Mouse (Mus musculus) neural tube, embryonic 11.5 days (tissue): ENCODE data around the gene Cpsf4l. TPM values are rescaled to one million over a fixed set of nuclear protein-coding genes. Genes with fewer than 3 reads are reported as not detected.

Experiments
- ATAC-seq: fragments of 200-750 bp; cut with Nextera tagmentation; 2 replicates; pipeline ENCODE4 v1.8.0; 2017; ENCODE audit warnings: moderate number of reproducible peaks, mild to moderate bottlenecking, moderate TSS enrichment, moderate library complexity; ENCODE audit not compliant: insufficient read depth, low FRiP score, low TSS enrichment
- DNase-seq: peaks from one replicate; pipeline ENCODE4 v3.0.0-alpha.2; 2015; ENCODE audit warnings: low spot score
- H3K27ac ChIP-seq: fragments of 300-500 bp; sonication (generic); 2 replicates; pipeline ENCODE4 v1.5.1; 2014; ENCODE audit warnings: low read depth, mild to moderate bottlenecking, low read length
- H3K27me3 ChIP-seq: fragments of 300-500 bp; sonication (generic); 2 replicates; pipeline ENCODE4 v1.6.1; 2014; ENCODE audit warnings: mild to moderate bottlenecking, low read length, mixed read lengths; ENCODE audit not compliant: control insufficient read depth, insufficient read depth
- H3K36me3 ChIP-seq: fragments of 300-500 bp; sonication (generic); 2 replicates; pipeline ENCODE4 v1.6.1; 2014; ENCODE audit warnings: mild to moderate bottlenecking, low read length, moderate library complexity, mixed read lengths; ENCODE audit not compliant: control insufficient read depth, insufficient read depth
- H3K4me1 ChIP-seq: fragments of 300-500 bp; sonication (generic); 2 replicates; pipeline ENCODE4 v1.6.1; 2014; ENCODE audit warnings: low read length, mixed read lengths; ENCODE audit not compliant: control insufficient read depth, insufficient read depth
- H3K4me2 ChIP-seq: fragments of 300-500 bp; sonication (generic); 2 replicates; pipeline ENCODE4 v1.6.1; 2014; ENCODE audit warnings: low read depth, mild to moderate bottlenecking, moderate library complexity
- H3K4me3 ChIP-seq: fragments of 300-500 bp; sonication (generic); 2 replicates; pipeline ENCODE4 v1.5.1; 2014; ENCODE audit warnings: low read depth, low read length
- H3K9ac ChIP-seq: fragments of 300-500 bp; sonication (generic); 2 replicates; pipeline ENCODE4 v1.6.1; 2014; ENCODE audit warnings: mild to moderate bottlenecking, low read length
- H3K9me3 ChIP-seq: fragments of 300-500 bp; sonication (generic); 2 replicates; pipeline ENCODE4 v1.6.1; 2016; ENCODE audit warnings: low read length; ENCODE audit not compliant: control insufficient read depth
- WGBS: fragments of 180-500 bp; shearing (Covaris S2); extraction: QIAGEN DNeasy Blood & Tissue Kit; methylation state at CpG from one replicate; pipeline ENCODE4 v1.1.7; 2014; 5-methylcytosine and 5-hydroxymethylcytosine counted together
- polyA plus RNA-seq: library from polyadenylated mRNA; unstranded; fragments of >200 nt; fragmentation: Nextera tagmentation; extraction: Ambion mirVana; gene quantifications from 2 replicates; pipeline ENCODE4 v1.2.1, GENCODE M21; 2014

Gene Cpsf4l
- polyA plus RNA-seq, 1 experiment from 2014 or later: 0.50 TPM

DNA sequence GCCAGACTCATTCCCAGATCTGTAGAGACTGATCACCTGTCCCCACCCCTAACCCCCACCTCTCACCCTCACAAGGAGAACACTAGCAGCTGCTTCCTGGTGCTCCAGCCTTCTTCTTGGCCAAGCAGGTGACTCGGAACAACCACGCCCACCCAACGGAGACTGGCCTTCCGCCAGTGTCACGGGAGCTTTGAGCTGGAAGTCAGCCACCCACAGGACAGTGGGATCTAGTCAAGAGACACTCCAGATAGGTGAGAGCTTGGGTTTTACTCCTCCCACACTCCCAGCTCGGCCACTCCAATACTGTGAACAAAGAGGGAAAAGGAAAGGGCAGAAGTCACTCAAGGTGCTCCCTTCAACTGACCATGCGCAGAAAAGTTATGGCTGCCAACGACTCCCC, 29.4 kb upstream of the Cpsf4l start:
- no peak overlapping the region for H3K4me3 ChIP-seq
- H3K9ac ChIP-seq: no peak overlapping the region
- DNase-seq (no peak), ATAC-seq (no peak)
- no peak overlapping the region for H3K27ac ChIP-seq
- H3K4me1 ChIP-seq: peaks cover 16% of the 10 kb centered on the region
- no peak overlapping the region for H3K4me2 ChIP-seq
- H3K9me3 ChIP-seq: no peaks in the 10 kb centered on the region
- H3K27me3 ChIP-seq: no peaks in the 10 kb centered on the region
- peaks cover 13% of the 10 kb centered on the region; the same call in 1 of the 2 replicates for H3K36me3 ChIP-seq
- 94% methylated on average over 8 of the region's 8 CpGs for WGBS

GRCm38 (mm10) chr11:113737912-113738311, 28.1 kb upstream of the Cpsf4l start:
- no peak overlapping the region for H3K27ac ChIP-seq
- no peaks in the 10 kb centered on the region for H3K9me3 ChIP-seq
- no peaks in the 10 kb centered on the region for H3K27me3 ChIP-seq
- 90% methylated on average over 8 of the region's 8 CpGs for WGBS
- DNase-seq (no peak), ATAC-seq (no peak)
- H3K4me3 ChIP-seq: no peak overlapping the region
- no peak overlapping the region for H3K9ac ChIP-seq
- no peak overlapping the region for H3K4me2 ChIP-seq
- H3K4me1 ChIP-seq: peaks cover 24% of the 10 kb centered on the region
- peaks cover 5% of the 10 kb centered on the region; the same call in 1 of the 2 replicates for H3K36me3 ChIP-seq

DNA sequence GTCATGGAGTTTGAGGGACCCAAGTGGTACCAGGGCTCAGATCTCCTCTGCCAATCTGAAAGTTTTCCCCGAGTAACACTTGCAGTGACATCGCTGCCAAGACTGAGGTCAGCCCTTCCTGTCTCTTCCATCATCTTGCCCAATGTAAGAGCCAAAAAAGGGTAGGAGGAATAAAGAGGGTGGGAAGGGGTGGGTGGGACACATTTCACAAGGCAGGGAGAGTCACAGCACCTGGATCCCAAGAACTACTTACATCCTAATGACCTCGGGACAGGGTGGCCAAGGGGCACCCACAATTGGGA, 27.7 kb upstream of the Cpsf4l start:
- 87% methylated on average over 3 of the region's 3 CpGs for WGBS
- ATAC-seq (no peak), DNase-seq (no peak)
- no peak overlapping the region for H3K27ac ChIP-seq
- no peaks in the 10 kb centered on the region for H3K9me3 ChIP-seq
- peaks cover 3% of the 10 kb centered on the region; the same call in 1 of the 2 replicates for H3K36me3 ChIP-seq
- no peak overlapping the region for H3K4me3 ChIP-seq
- no peaks in the 10 kb centered on the region for H3K27me3 ChIP-seq
- H3K4me1 ChIP-seq: peaks cover 24% of the 10 kb centered on the region
- H3K9ac ChIP-seq: no peak overlapping the region
- no peak overlapping the region for H3K4me2 ChIP-seq

DNA sequence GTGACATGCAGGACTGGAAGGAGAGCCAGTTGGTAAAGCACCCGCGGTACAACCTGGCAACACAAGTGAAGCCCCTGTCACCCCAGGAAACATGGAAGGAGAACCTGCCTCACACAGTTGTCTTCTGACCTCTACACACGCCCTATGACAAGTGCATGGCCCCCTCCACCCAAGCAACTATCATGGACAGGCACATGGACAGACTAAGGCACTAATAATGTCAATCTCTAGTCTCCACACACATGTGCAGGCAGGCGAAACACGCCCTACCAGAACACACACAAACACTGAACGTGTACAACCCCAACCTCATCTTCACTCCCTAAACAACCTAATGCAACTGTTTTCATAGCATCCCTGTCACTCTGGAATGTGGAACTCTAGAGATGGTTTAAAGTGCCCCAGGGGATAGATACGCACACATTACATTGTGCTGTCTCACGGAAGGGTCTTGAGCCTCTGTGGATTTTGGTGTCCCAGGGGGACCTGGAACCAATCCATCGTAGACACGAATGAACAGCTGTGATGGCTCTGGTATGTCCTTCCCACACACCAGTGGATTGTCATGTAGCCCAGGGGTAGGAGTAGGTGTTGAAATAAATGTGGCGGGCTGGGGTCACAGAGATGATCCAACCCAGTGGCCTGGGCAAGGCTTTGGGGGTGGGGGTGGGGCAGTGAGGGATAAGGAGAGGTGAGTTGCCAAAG, 27.2 kb upstream of the Cpsf4l start:
- 81% methylated on average over 11 of the region's 11 CpGs for WGBS
- H3K9ac ChIP-seq: no peak overlapping the region
- H3K9me3 ChIP-seq: no peaks in the 10 kb centered on the region
- H3K4me3 ChIP-seq: no peak overlapping the region
- ATAC-seq (no peak), DNase-seq (no peak)
- H3K27me3 ChIP-seq: no peaks in the 10 kb centered on the region
- no peak overlapping the region for H3K27ac ChIP-seq
- H3K36me3 ChIP-seq: no peaks in the 10 kb centered on the region; the same call in 1 of the 2 replicates
- peaks cover 24% of the 10 kb centered on the region for H3K4me1 ChIP-seq
- H3K4me2 ChIP-seq: no peak overlapping the region

- Histone ChIP-seq H3K9me3 (no peaks in the 10 kb centered on the region), H3K9ac (no peak overlapping the region), H3K27me3 (no peaks in the 10 kb centered on the region), H3K4me2 (no peak overlapping the region), H3K4me3 (no peak overlapping the region), H3K27ac (no peak overlapping the region), H3K36me3 (no peaks in the 10 kb centered on the region), H3K4me1 (peaks cover 24% of the 10 kb centered on the region)
- WGBS: 80% methylated on average over 6 of the region's 6 CpGs
- ATAC-seq (no peak), DNase-seq (no peak)
These were observed 25.3 kb upstream of the Cpsf4l start for GRCm38 (mm10) chr11:113735151-113735550.

- no peaks in the 10 kb centered on the region for H3K9me3 ChIP-seq
- peaks cover 23% of the 10 kb centered on the region for H3K4me1 ChIP-seq
- no peak for ATAC-seq
- H3K4me2 ChIP-seq: no peak overlapping the region
- 49% methylated on average over 6 of the region's 6 CpGs for WGBS
- no peak overlapping the region for H3K27ac ChIP-seq
- H3K9ac ChIP-seq: no peak overlapping the region
- H3K27me3 ChIP-seq: no peaks in the 10 kb centered on the region
- no peak overlapping the region for H3K4me3 ChIP-seq
- peak; percentile 34 for DNase-seq
- peaks cover 3% of the 10 kb centered on the region; the same call in 1 of the 2 replicates for H3K36me3 ChIP-seq
These were observed 24.0 kb upstream of the Cpsf4l start for GRCm38 (mm10) chr11:113733631-113734364.

DNA sequence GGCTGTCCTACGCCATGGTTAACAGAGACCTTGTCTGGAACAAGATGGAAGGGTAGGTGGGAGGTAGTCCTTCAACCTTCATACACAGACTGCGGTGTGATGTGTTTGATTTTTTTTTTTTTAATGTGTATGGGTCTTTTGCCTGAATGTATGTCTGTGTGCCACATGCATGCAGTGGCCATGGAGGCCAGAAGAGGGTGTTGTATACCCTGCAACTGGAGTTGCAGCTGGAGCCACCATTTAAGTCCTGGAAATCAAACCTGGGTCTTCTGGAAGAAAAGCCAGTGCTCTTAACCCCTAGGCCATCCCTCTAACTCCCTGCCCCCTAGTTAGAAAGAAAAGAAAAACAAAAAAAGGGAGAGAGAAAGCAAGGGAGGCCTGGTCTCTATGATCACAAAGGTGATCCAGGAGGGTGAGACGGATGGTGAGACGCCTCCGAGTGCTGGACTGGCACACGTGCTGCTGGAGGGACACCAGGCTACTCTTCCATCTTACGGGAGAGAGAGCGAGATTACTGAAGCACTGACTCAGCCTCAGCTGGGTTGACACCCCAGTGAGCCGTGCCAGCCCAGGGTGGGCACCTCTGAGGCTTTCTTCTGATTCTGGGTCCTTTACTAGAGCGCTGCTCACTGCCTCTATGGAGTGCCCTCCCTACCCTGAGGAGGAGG, 22.3 kb upstream of the Cpsf4l start:
- H3K4me3 ChIP-seq: no peak overlapping the region
- no peak for DNase-seq
- H3K9me3 ChIP-seq: no peaks in the 10 kb centered on the region
- 91% methylated on average over 10 of the region's 10 CpGs for WGBS
- peaks cover 18% of the 10 kb centered on the region for H3K36me3 ChIP-seq
- H3K4me1 ChIP-seq: peaks cover 33% of the 10 kb centered on the region
- no peak overlapping the region for H3K9ac ChIP-seq
- H3K27ac ChIP-seq: no peak overlapping the region
- H3K27me3 ChIP-seq: no peaks in the 10 kb centered on the region
- ATAC-seq: no peak
- H3K4me2 ChIP-seq: no peak overlapping the region

GRCm38 (mm10) chr11:113730879-113731278, 21.1 kb upstream of the Cpsf4l start:
- no peak for ATAC-seq
- no peak overlapping the region for H3K4me3 ChIP-seq
- DNase-seq: no peak
- no peaks in the 10 kb centered on the region for H3K9me3 ChIP-seq
- H3K27ac ChIP-seq: no peak overlapping the region
- H3K4me2 ChIP-seq: no peak overlapping the region
- WGBS: 71% methylated on average over 3 of the region's 3 CpGs
- peaks cover 24% of the 10 kb centered on the region for H3K36me3 ChIP-seq
- peaks cover 33% of the 10 kb centered on the region for H3K4me1 ChIP-seq
- H3K27me3 ChIP-seq: no peaks in the 10 kb centered on the region
- H3K9ac ChIP-seq: no peak overlapping the region
